Mouse (Mus musculus) hindbrain, embryonic 14.5 days (tissue): ENCODE results near the gene Gp9. TPM values are rescaled to one million over a fixed set of nuclear protein-coding genes. Genes with fewer than 3 reads are reported as not detected.
A peak's percentile ranks its signal among the peaks of the same experiment; 100 is the strongest.

ENCODE experiments used
- ATAC-seq: fragments of 200-750 bp; cut with Nextera tagmentation; 2 replicates; pipeline ENCODE4 v1.8.0; 2017; ENCODE audit warnings: moderate number of reproducible peaks, mild to moderate bottlenecking, moderate TSS enrichment, moderate library complexity; ENCODE audit not compliant: low FRiP score
- DNase-seq: peaks from one replicate; pipeline ENCODE4 v3.0.0-alpha.2; 2015; ENCODE audit warnings: low spot score
- H3K27ac ChIP-seq: fragments of 300-500 bp; sonication (generic); 2 replicates; pipeline ENCODE4 v1.5.1; 2014; ENCODE audit warnings: mild to moderate bottlenecking, moderate library complexity
- H3K27me3 ChIP-seq: fragments of 300-500 bp; sonication (generic); 2 replicates; pipeline ENCODE4 v1.6.1; 2014; ENCODE audit warnings: mild to moderate bottlenecking, low read length, mixed read lengths; ENCODE audit not compliant: control insufficient read depth, insufficient read depth
- H3K36me3 ChIP-seq: fragments of 300-500 bp; sonication (generic); replicated peaks from 2 replicates; pipeline ENCODE4 v1.6.1; 2014; ENCODE audit not compliant: control insufficient read depth, insufficient read depth
- H3K4me1 ChIP-seq: fragments of 300-500 bp; sonication (generic); replicated peaks from 2 replicates; pipeline ENCODE4 v1.6.1; 2014; ENCODE audit warnings: antibody characterized with exemption, low read length, mixed read lengths; ENCODE audit not compliant: control insufficient read depth, insufficient read depth
- H3K4me2 ChIP-seq: fragments of 300-500 bp; sonication (generic); replicated peaks from 2 replicates; pipeline ENCODE4 v1.6.1; 2014; ENCODE audit warnings: mild to moderate bottlenecking, moderate library complexity
- H3K4me3 ChIP-seq: fragments of 300-500 bp; sonication (generic); replicated peaks from 2 replicates; pipeline ENCODE4 v1.5.1; 2014; ENCODE audit warnings: mild to moderate bottlenecking, low read length
- H3K9ac ChIP-seq: fragments of 300-500 bp; sonication (generic); 2 replicates; pipeline ENCODE4 v1.6.1; 2014
- H3K9me3 ChIP-seq: fragments of 300-500 bp; sonication (generic); 2 replicates; pipeline ENCODE4 v1.6.1; 2016; ENCODE audit warnings: low read length; ENCODE audit not compliant: control insufficient read depth
- WGBS: fragments of 180-500 bp; shearing (Covaris S2); extraction: QIAGEN DNeasy Blood & Tissue Kit; methylation state at CpG from one replicate; pipeline ENCODE4 v1.1.7; 2014; 5-methylcytosine and 5-hydroxymethylcytosine counted together
- polyA plus RNA-seq: library from polyadenylated mRNA; unstranded; fragments of >200 nt; fragmentation: Nextera tagmentation; extraction: Ambion mirVana; gene quantifications from 2 replicates; pipeline ENCODE4 v1.2.1, GENCODE M21; 2014

The Gp9 gene
- polyA plus RNA-seq, 1 experiment from 2014 or later: 0.83 TPM

GRCm38 (mm10) chr6:87779174-87780165 lies 1.6 kb downstream of the Gp9 start:
- Histone ChIP-seq H3K4me2 (no peak overlapping the region), H3K4me3 (no peak overlapping the region), H3K9ac (no peak overlapping the region), H3K27ac (no peak overlapping the region), H3K36me3 (no peaks in the 10 kb centered on the region), H3K4me1 (no peaks in the 10 kb centered on the region), H3K9me3 (no peaks in the 10 kb centered on the region), H3K27me3 (no peaks in the 10 kb centered on the region)
- WGBS: 84% methylated on average over 11 of the region's 11 CpGs
- DNase-seq: no peak
- no peak for ATAC-seq

- Histone ChIP-seq H3K27ac (no peak overlapping the region), H3K4me3 (no peak overlapping the region), H3K4me2 (no peak overlapping the region), H3K36me3 (no peaks in the 10 kb centered on the region), H3K27me3 (no peaks in the 10 kb centered on the region), H3K9ac (no peak overlapping the region), H3K9me3 (no peaks in the 10 kb centered on the region), H3K4me1 (no peaks in the 10 kb centered on the region)
- 84% methylated on average over 10 of the region's 10 CpGs for WGBS
- no peak for ATAC-seq
- DNase-seq: no peak
Measured at GRCm38 (mm10) chr6:87780546-87781301, 2.9 kb downstream of the Gp9 start.

- Histone ChIP-seq H3K9me3 (no peaks in the 10 kb centered on the region), H3K9ac (no peak overlapping the region), H3K4me2 (no peak overlapping the region), H3K36me3 (no peaks in the 10 kb centered on the region), H3K27me3 (no peaks in the 10 kb centered on the region), H3K27ac (no peak overlapping the region), H3K4me3 (no peak overlapping the region), H3K4me1 (0 out of 2 replicates have a peak, but pooled peaks cover 3% of the 10 kb centered on the region)
- 82% methylated on average over 8 of the region's 8 CpGs for WGBS
- DNase-seq: no peak
- ATAC-seq: no peak
Measured at GRCm38 (mm10) chr6:87784033-87784432, 6.2 kb downstream of the Gp9 start.

- Histone ChIP-seq H3K36me3 (peaks cover 4% of the 10 kb centered on the region; the same call in 1 of the 2 replicates), H3K27me3 (no peaks in the 10 kb centered on the region), H3K9me3 (no peaks in the 10 kb centered on the region), H3K27ac (no peak overlapping the region), H3K9ac (no peak overlapping the region), H3K4me2 (no peak overlapping the region), H3K4me1 (peaks cover 10% of the 10 kb centered on the region; the same call in 1 of the 2 replicates), H3K4me3 (no peak overlapping the region)
- ATAC-seq: no peak
- WGBS: 82% methylated on average over 5 of the region's 5 CpGs
- no peak for DNase-seq
Measured at GRCm38 (mm10) chr6:87786621-87787020, 8.7 kb downstream of the Gp9 start.

- Histone ChIP-seq H3K9ac (no peak overlapping the region), H3K4me2 (no peak overlapping the region), H3K4me3 (no peak overlapping the region), H3K4me1 (peaks cover 10% of the 10 kb centered on the region; the same call in 1 of the 2 replicates), H3K27me3 (no peaks in the 10 kb centered on the region), H3K36me3 (peaks cover 9% of the 10 kb centered on the region), H3K9me3 (no peaks in the 10 kb centered on the region), H3K27ac (no peak overlapping the region)
- ATAC-seq: no peak
- WGBS: 89% methylated on average over 6 of the region's 6 CpGs
- no peak for DNase-seq
Measured at GRCm38 (mm10) chr6:87787108-87787890, 9.4 kb downstream of the Gp9 start.

GRCm38 (mm10) chr6:87788266-87788895 lies 10.5 kb downstream of the Gp9 start:
- H3K4me3 ChIP-seq: no peak overlapping the region
- H3K9me3 ChIP-seq: no peaks in the 10 kb centered on the region
- H3K4me2 ChIP-seq: no peak overlapping the region
- no peak overlapping the region for H3K27ac ChIP-seq
- no peak for ATAC-seq
- H3K4me1 ChIP-seq: peaks cover 10% of the 10 kb centered on the region; the same call in 1 of the 2 replicates
- 94% methylated on average over 9 of the region's 9 CpGs for WGBS
- H3K36me3 ChIP-seq: peaks cover 16% of the 10 kb centered on the region
- no peak overlapping the region for H3K9ac ChIP-seq
- no peak for DNase-seq
- no peaks in the 10 kb centered on the region for H3K27me3 ChIP-seq

GRCm38 (mm10) chr6:87788896-87789587 lies 11.2 kb downstream of the Gp9 start:
- Histone ChIP-seq H3K4me1 (peaks cover 10% of the 10 kb centered on the region; the same call in 1 of the 2 replicates), H3K27me3 (no peaks in the 10 kb centered on the region), H3K9me3 (no peaks in the 10 kb centered on the region), H3K4me2 (no peak overlapping the region), H3K27ac (no peak overlapping the region), H3K36me3 (peaks cover 17% of the 10 kb centered on the region), H3K4me3 (no peak overlapping the region), H3K9ac (no peak overlapping the region)
- WGBS: 39% methylated on average over 5 of the region's 5 CpGs
- DNase-seq (peak; percentile 48), ATAC-seq (no peak)

- no peak overlapping the region for H3K27ac ChIP-seq
Measured at GRCm38 (mm10) chr6:87789791-87790190, 11.9 kb downstream of the Gp9 start.

More at GRCm38 (mm10) chr6:87789791-87790190, 11.9 kb downstream of the Gp9 start:
- no peaks in the 10 kb centered on the region for H3K27me3 ChIP-seq
- H3K4me2 ChIP-seq: no peak overlapping the region
- no peak overlapping the region for H3K4me3 ChIP-seq
- ATAC-seq: no peak
- H3K9me3 ChIP-seq: no peaks in the 10 kb centered on the region
- H3K36me3 ChIP-seq: peaks cover 22% of the 10 kb centered on the region
- H3K9ac ChIP-seq: no peak overlapping the region
- 93% methylated on average over 6 of the region's 6 CpGs for WGBS
- H3K4me1 ChIP-seq: peaks cover 10% of the 10 kb centered on the region; the same call in 1 of the 2 replicates
- DNase-seq: no peak
